Mouse (Mus musculus): ENCODE data around the gene Dpp7. TPM values are rescaled to one million over a fixed set of nuclear protein-coding genes. Genes with fewer than 3 reads are reported as not detected.

Dpp7 gene
- polyA plus RNA-seq, 1 experiment from 2014 or later, result 27.0 TPM

DNA sequence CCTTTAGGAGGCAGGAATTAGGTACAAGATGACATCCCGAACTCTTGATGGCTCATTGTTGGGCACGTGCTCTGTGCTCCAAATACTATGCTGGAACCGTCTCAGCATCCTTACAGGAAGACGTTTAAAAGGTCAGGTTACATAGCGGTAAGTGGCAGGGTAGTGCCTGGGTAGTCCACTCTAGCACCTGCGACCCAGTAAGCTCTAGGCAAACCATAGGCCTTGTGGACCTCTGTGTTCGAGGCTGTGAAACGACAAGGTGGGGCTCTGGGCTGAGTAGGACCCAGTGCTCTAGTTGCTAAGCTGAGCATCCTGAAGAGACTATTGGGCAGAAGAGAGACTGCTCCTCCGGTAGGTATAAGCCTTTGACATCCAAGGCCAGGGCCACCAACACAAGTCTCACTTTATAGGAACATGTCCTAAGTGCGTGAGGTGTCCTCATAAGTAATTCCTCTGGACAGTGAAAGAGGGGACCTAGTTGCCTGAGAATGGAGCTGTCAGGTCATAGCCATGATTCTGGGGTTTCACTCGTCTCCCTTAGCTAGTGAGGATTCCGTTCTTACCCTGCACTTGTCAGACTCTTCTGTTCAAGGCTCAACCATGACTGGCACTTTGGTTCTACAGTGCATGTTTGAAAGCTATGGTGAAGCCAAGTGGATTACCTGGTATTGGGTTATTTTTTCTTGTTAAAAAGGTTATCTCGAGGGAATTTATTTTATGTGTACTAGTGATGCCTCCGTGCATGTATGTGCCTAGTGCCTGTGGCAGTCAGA is 50.4 kb downstream of the Dpp7 start:
- Histone ChIP-seq H3K27ac (no peak overlapping the region), H3K36me3 (no peaks in the 10 kb centered on the region), H3K27me3 (peaks cover 68% of the 10 kb centered on the region), H3K9ac (peak overlapping the region; percentile 56), H3K4me2 (replicated peaks) (peak overlapping the region; percentile 84), H3K4me3 (peak overlapping the region; percentile 46), H3K9me3 (no peaks in the 10 kb centered on the region), H3K4me1 (peaks cover 9% of the 10 kb centered on the region; the same call in 1 of the 2 replicates)
- 0 out of 2 replicates have a peak, but pooled peaks have one; percentile 24 for ATAC-seq (ENCODE audit: insufficient number of reproducible peaks, insufficient read depth, low FRiP score, low TSS enrichment)
- WGBS, result 47% methylated on average over 14 of the region's 14 CpGs

DNA sequence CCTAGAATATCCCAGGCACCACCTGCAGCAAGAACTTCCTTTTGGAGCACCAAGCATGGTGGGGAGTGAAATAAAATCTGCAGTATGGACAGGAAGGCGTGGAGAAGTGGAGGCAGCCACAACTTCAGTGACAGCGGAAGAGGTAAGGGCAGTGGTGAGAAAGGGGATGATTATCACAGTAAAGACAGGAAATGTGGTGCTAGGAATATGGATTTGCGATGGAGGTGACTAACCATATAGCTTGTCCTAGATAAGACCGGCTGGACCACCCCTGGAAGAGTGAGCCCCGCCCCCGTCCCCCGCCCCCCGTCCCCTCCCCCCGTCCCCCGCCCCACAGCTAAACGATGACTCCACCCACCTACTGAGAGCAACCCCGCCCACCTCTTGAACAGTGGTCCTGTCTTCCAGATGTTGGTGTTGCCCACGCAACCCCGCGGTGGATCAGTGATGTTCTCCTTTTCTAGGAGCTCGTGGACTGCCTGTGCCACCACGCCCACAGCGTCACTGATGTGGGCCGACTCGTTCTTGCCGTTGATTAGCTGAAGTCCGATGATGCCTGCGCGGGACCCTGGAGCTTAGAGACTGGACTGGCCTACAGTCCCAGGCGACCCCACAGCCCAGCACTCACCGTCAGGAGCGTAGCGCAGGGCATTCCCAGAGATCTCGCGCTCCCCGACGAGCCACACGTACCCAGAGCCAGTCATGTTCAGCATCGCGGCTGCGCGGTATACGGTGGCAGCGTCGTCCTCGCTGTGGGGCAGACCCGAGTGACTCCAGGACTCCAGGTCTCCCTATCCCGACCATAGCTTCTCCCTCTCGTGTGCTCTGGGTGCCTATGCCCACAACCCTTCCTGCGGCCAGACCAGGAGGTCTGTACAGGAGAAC is 51.3 kb downstream of the Dpp7 start:
- peak; percentile 57 for ATAC-seq (ENCODE audit: insufficient number of reproducible peaks, insufficient read depth, low FRiP score, low TSS enrichment)
- Histone ChIP-seq H3K27ac (no peak overlapping the region), H3K9me3 (no peaks in the 10 kb centered on the region), H3K4me1 (peaks cover 9% of the 10 kb centered on the region; the same call in 1 of the 2 replicates), H3K36me3 (no peaks in the 10 kb centered on the region), H3K27me3 (peaks cover 59% of the 10 kb centered on the region), H3K4me2 (replicated peaks) (peak overlapping the region; percentile 84), H3K4me3 (peak overlapping the region; percentile 46), H3K9ac (peak overlapping the region; percentile 56)
- 3% methylated on average over 45 of the region's 45 CpGs for WGBS

DNA sequence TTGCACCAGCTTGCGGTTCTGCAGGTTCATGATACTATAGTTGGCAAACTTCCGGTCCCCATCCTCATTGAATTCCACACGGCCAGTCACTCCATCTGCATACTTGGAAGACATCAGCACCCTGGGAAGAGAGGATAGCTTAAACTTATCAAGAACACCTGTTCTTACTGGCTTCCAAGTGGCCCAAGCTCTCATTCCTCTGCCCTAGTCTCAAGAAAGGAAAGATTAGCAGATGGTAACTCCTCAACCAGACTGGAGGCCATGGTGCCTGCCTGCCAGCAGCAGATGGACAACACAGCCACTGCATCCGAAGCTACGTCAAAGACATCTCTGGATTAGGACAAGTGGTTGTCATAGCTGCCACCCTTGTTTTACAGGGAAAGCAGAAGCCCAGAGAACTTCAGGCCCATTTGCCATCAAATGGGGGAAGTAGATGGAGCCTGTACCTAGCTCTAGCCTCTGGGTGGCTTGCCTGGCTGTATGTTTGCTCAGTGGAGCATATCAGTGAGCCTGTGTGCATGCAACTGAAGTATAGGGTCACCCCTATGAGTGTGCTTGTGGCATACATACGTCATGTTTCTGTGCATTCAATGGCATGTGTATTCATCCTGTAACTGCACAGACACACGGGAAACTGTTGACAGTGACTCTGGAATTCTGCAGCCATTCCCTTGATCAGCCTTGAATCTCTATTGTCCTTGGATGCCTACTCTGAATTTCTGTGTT is 52.1 kb downstream of the Dpp7 start:
- Histone ChIP-seq H3K36me3 (no peaks in the 10 kb centered on the region), H3K4me3 (peak overlapping the region; percentile 46; the same call in 1 of the 2 replicates), H3K4me2 (replicated peaks) (peak overlapping the region; percentile 84), H3K9ac (no peak overlapping the region), H3K27me3 (peaks cover 52% of the 10 kb centered on the region), H3K9me3 (no peaks in the 10 kb centered on the region), H3K4me1 (peaks cover 9% of the 10 kb centered on the region; the same call in 1 of the 2 replicates), H3K27ac (no peak overlapping the region)
- 76% methylated on average over 7 of the region's 7 CpGs for WGBS
- ATAC-seq (ENCODE audit: insufficient number of reproducible peaks, insufficient read depth, low FRiP score, low TSS enrichment), result no peak

DNA sequence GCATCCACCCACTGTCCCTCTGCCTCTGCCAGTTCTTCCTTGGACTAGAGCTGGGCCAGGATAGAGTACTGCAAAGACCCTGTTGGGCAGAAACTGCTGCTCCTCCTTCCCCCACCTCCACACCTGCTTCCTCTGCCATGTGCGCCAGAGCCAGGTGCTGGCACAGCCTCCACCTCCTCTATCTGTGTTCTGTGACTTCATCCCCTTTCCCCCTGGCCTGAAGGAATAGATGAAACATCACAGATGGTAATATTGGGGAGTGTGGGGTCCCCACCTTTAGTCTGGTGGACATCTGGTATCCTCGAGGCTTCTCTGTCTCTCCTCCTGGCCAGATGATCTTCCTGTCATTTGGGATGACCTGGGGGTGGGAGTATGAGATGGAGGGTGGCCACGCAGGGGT is 52.7 kb downstream of the Dpp7 start:
- 72% methylated on average over 3 of the region's 3 CpGs for WGBS
- Histone ChIP-seq H3K9ac (no peak overlapping the region), H3K4me3 (no peak overlapping the region), H3K4me2 (replicated peaks) (no peak overlapping the region), H3K36me3 (no peaks in the 10 kb centered on the region), H3K4me1 (peaks cover 9% of the 10 kb centered on the region; the same call in 1 of the 2 replicates), H3K27ac (no peak overlapping the region), H3K9me3 (no peaks in the 10 kb centered on the region), H3K27me3 (peaks cover 46% of the 10 kb centered on the region)
- ATAC-seq (ENCODE audit: insufficient number of reproducible peaks, insufficient read depth, low FRiP score, low TSS enrichment), result no peak

Other genes starting within 250 kb of the Dpp7 start
- gene Nrarp, start 175.6 kb downstream of the Dpp7 start, polyA plus RNA-seq (2016; fragmentation: Nextera tagmentation; extraction: Ambion mirVana), result 21.3 and 24.7 TPM in 2 replicates
- 3.1 and 3.9 TPM in 2 replicates for gene Tor4a, start 159.5 kb downstream of the Dpp7 start, polyA plus RNA-seq (2016; fragmentation: Nextera tagmentation; extraction: Ambion mirVana)
- gene Nelfb, start 144.9 kb downstream of the Dpp7 start, polyA plus RNA-seq (2016; fragmentation: Nextera tagmentation; extraction: Ambion mirVana), result 119 and 121 TPM in 2 replicates
- gene Stpg3, start 141.7 kb downstream of the Dpp7 start, polyA plus RNA-seq (2016; fragmentation: Nextera tagmentation; extraction: Ambion mirVana), result not detected in 2 replicates
- 1.1 TPM in 1 of 2 replicates, not detected in the other for gene Fam166a, start 137.6 kb downstream of the Dpp7 start, polyA plus RNA-seq (2016; fragmentation: Nextera tagmentation; extraction: Ambion mirVana)
- 443 and 449 TPM in 2 replicates for gene Tubb4b, start 131.7 kb downstream of the Dpp7 start, polyA plus RNA-seq (2016; fragmentation: Nextera tagmentation; extraction: Ambion mirVana)
- gene Slc34a3, start 122.0 kb downstream of the Dpp7 start, polyA plus RNA-seq (2016; fragmentation: Nextera tagmentation; extraction: Ambion mirVana), result not detected in 2 replicates
- not detected in 2 replicates for gene Rnf224, start 119.6 kb downstream of the Dpp7 start, polyA plus RNA-seq (2016; fragmentation: Nextera tagmentation; extraction: Ambion mirVana)
- gene Rnf208, start 114.1 kb downstream of the Dpp7 start, polyA plus RNA-seq (2016; fragmentation: Nextera tagmentation; extraction: Ambion mirVana), result 8.6 and 9.4 TPM in 2 replicates
- gene Cysrt1, start 113.9 kb downstream of the Dpp7 start, polyA plus RNA-seq (2016; fragmentation: Nextera tagmentation; extraction: Ambion mirVana), result not detected in 2 replicates
- gene AL732309.1, start 109.5 kb downstream of the Dpp7 start, polyA plus RNA-seq (2016; fragmentation: Nextera tagmentation; extraction: Ambion mirVana), result 3.8 and 4.2 TPM in 2 replicates
- 21.6 and 23.6 TPM in 2 replicates for gene Tmem203, start 100.9 kb downstream of the Dpp7 start, polyA plus RNA-seq (2016; fragmentation: Nextera tagmentation; extraction: Ambion mirVana)
- gene Tprn, start 93.7 kb downstream of the Dpp7 start, polyA plus RNA-seq (2016; fragmentation: Nextera tagmentation; extraction: Ambion mirVana), result 9.7 TPM in 2 replicates
- gene Ssna1, start 83.9 kb downstream of the Dpp7 start, polyA plus RNA-seq (2016; fragmentation: Nextera tagmentation; extraction: Ambion mirVana), result 218 and 231 TPM in 2 replicates
- gene Anapc2, start 83.9 kb downstream of the Dpp7 start, polyA plus RNA-seq (2016; fragmentation: Nextera tagmentation; extraction: Ambion mirVana), result 154 and 155 TPM in 2 replicates
- gene Tmem210, start 68.2 kb downstream of the Dpp7 start, polyA plus RNA-seq (2016; fragmentation: Nextera tagmentation; extraction: Ambion mirVana), result not detected in 2 replicates
- gene Lrrc26, start 66.4 kb downstream of the Dpp7 start, polyA plus RNA-seq (2016; fragmentation: Nextera tagmentation; extraction: Ambion mirVana), result not detected in 2 replicates
- 1.0 and 1.9 TPM in 2 replicates for gene Grin1, start 37.2 kb downstream of the Dpp7 start, polyA plus RNA-seq (2016; fragmentation: Nextera tagmentation; extraction: Ambion mirVana)
- 66.5 and 75.8 TPM in 2 replicates for gene Man1b1, start 24.0 kb downstream of the Dpp7 start, polyA plus RNA-seq (2016; fragmentation: Nextera tagmentation; extraction: Ambion mirVana)
- 7.9 and 8.9 TPM in 2 replicates for gene Uap1l1, start 9.3 kb upstream of the Dpp7 start, polyA plus RNA-seq (2016; fragmentation: Nextera tagmentation; extraction: Ambion mirVana)
- gene Sapcd2, start 16.0 kb upstream of the Dpp7 start, polyA plus RNA-seq (2016; fragmentation: Nextera tagmentation; extraction: Ambion mirVana), result 51.4 and 51.6 TPM in 2 replicates
- 0.41 and 0.42 TPM in 2 replicates for gene Entpd2, start 39.5 kb upstream of the Dpp7 start, polyA plus RNA-seq (2016; fragmentation: Nextera tagmentation; extraction: Ambion mirVana)
- gene Npdc1, start 43.0 kb upstream of the Dpp7 start, polyA plus RNA-seq (2016; fragmentation: Nextera tagmentation; extraction: Ambion mirVana), result 47.7 and 60.0 TPM in 2 replicates
- gene Fut7, start 66.9 kb upstream of the Dpp7 start, polyA plus RNA-seq (2016; fragmentation: Nextera tagmentation; extraction: Ambion mirVana), result not detected in 2 replicates
- 4.8 and 5.2 TPM in 2 replicates for gene Abca2, start 72.3 kb upstream of the Dpp7 start, polyA plus RNA-seq (2016; fragmentation: Nextera tagmentation; extraction: Ambion mirVana)
- 1.4 and 1.8 TPM in 2 replicates for gene Clic3, start 100.5 kb upstream of the Dpp7 start, polyA plus RNA-seq (2016; fragmentation: Nextera tagmentation; extraction: Ambion mirVana)
- gene Paxx, start 104.7 kb upstream of the Dpp7 start, polyA plus RNA-seq (2016; fragmentation: Nextera tagmentation; extraction: Ambion mirVana), result 28.6 and 28.9 TPM in 2 replicates
- gene Ptgds, start 113.7 kb upstream of the Dpp7 start, polyA plus RNA-seq (2016; fragmentation: Nextera tagmentation; extraction: Ambion mirVana), result 0.70 and 0.96 TPM in 2 replicates
- not detected in 2 replicates for gene Lcn12, start 137.6 kb upstream of the Dpp7 start, polyA plus RNA-seq (2016; fragmentation: Nextera tagmentation; extraction: Ambion mirVana)
- 81.8 and 82.8 TPM in 2 replicates for gene Fbxw5, start 144.4 kb upstream of the Dpp7 start, polyA plus RNA-seq (2016; fragmentation: Nextera tagmentation; extraction: Ambion mirVana)
- 6.3 and 6.4 TPM in 2 replicates for gene C8g, start 145.4 kb upstream of the Dpp7 start, polyA plus RNA-seq (2016; fragmentation: Nextera tagmentation; extraction: Ambion mirVana)
- 37.7 and 37.8 TPM in 2 replicates for gene Traf2, start 190.6 kb upstream of the Dpp7 start, polyA plus RNA-seq (2016; fragmentation: Nextera tagmentation; extraction: Ambion mirVana)
- 310 and 331 TPM in 2 replicates for gene Edf1, start 201.5 kb upstream of the Dpp7 start, polyA plus RNA-seq (2016; fragmentation: Nextera tagmentation; extraction: Ambion mirVana)
- gene Mamdc4, start 218.5 kb upstream of the Dpp7 start, polyA plus RNA-seq (2016; fragmentation: Nextera tagmentation; extraction: Ambion mirVana), result 4.2 and 10.1 TPM in 2 replicates
- gene Phpt1, start 218.9 kb upstream of the Dpp7 start, polyA plus RNA-seq (2016; fragmentation: Nextera tagmentation; extraction: Ambion mirVana), result 156 and 177 TPM in 2 replicates
- 0.20 and 0.24 TPM in 2 replicates for gene Ajm1, start 225.4 kb upstream of the Dpp7 start, polyA plus RNA-seq (2016; fragmentation: Nextera tagmentation; extraction: Ambion mirVana)

Measured in embryonic facial prominence, embryonic 12.5 days (tissue).